Comparison of ENCODE assay signal across 13 mouse cellular contexts in the genomic region with DNA sequence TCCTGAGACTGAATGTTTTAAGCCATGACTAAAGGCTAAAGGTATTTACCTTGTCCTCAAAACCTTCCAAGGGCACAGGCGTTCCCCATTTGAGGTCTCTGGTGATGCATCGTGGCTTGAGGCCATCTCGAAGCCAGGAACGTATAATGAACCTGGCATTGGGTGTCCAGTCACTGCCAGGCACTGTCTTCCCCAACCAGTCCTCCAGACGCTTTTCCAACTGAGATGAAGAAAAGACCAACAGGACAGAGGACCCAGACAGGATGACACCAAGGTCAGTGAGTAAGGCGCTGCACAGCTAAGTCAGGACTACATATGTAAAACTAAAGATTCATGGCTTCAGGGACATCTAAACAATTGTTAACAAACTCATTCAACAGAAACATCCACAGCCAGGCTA.
"Had no signal": no experiment of that assay in that cellular context is flagged by ENCODE, and none has a peak within 500 bp of the region (broad histone marks: within the 10 kb centered on the region; RNA-seq: fewer than 3 reads in every experiment).

No protein-coding gene starts in this region.

- DNase-seq: cerebellum, postnatal 10 days; cerebellum, postnatal 14 days; cerebellum, postnatal 36 days; embryo, embryonic 11 days; forebrain, postnatal 0 days; gastrocnemius, adult 2 months; gastrocnemius, postnatal 10 days; gastrocnemius, postnatal 14 days; gastrocnemius, postnatal 25 days; gastrocnemius, postnatal 36 days; heart, adult 11 months; heart, adult 18-20 months; heart, adult 2 months had no signal
